Mouse (Mus musculus): ENCODE results near the gene Gpr61. TPM values are rescaled to one million over a fixed set of nuclear protein-coding genes. Genes with fewer than 3 reads are reported as not detected.
A peak's percentile ranks its signal among the peaks of the same experiment; 100 is the strongest.

The Gpr61 gene
- polyA plus RNA-seq, 1 experiment, result not detected

DNA sequence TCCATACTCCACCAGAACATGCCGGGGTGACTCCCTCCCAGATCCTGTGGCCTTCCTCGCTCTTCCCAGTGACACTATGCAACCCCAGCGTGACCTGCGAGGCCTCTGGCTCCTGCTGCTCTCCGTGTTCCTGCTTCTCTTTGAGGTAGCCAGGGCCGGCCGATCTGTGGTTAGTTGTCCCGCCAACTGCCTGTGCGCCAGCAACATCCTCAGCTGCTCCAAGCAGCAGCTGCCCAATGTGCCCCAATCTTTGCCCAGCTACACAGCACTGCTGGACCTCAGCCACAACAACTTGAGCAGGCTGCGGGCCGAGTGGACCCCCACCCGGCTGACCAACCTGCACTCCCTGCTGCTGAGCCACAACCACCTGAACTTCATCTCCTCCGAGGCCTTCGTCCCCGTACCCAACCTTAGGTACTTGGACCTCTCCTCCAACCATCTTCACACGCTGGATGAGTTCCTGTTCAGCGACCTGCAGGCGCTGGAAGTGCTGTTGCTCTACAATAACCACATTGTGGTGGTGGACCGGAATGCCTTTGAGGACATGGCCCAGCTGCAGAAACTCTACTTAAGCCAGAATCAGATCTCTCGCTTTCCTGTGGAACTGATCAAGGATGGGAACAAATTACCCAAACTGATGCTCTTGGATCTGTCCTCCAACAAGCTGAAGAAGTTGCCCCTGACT, 32.6 kb upstream of the Gpr61 start:
- DNase-seq, result no peak
- peaks cover 4% of the 10 kb centered on the region; the same call in 1 of the 2 replicates for H3K4me1 ChIP-seq (ENCODE audit: control insufficient read depth, insufficient read depth, low read length)
- WGBS, result 79% methylated on average over 20 of the region's 20 CpGs
- peak overlapping the region; percentile 71 for H3K4me3 ChIP-seq (ENCODE audit: insufficient read depth, low read depth, low read length)
- TF ChIP-seq POLR2A (IDR thresholded peaks at IDR 0.05; ENCODE audit: low read depth, low read length) (no peak), CTCF (conservative IDR thresholded peaks at IDR 0.05; ENCODE audit: insufficient read depth, insufficient read length, low read depth, low read length) (no peak)
- H3K36me3 ChIP-seq (ENCODE audit: control insufficient read depth, insufficient read depth, low read length), result no peaks in the 10 kb centered on the region
- H3K27me3 ChIP-seq (replicated peaks; ENCODE audit: control insufficient read depth, insufficient read depth, low read length), result no peaks in the 10 kb centered on the region
- H3K27ac ChIP-seq (ENCODE audit: insufficient read depth, low read depth, low read length), result no peak overlapping the region

DNA sequence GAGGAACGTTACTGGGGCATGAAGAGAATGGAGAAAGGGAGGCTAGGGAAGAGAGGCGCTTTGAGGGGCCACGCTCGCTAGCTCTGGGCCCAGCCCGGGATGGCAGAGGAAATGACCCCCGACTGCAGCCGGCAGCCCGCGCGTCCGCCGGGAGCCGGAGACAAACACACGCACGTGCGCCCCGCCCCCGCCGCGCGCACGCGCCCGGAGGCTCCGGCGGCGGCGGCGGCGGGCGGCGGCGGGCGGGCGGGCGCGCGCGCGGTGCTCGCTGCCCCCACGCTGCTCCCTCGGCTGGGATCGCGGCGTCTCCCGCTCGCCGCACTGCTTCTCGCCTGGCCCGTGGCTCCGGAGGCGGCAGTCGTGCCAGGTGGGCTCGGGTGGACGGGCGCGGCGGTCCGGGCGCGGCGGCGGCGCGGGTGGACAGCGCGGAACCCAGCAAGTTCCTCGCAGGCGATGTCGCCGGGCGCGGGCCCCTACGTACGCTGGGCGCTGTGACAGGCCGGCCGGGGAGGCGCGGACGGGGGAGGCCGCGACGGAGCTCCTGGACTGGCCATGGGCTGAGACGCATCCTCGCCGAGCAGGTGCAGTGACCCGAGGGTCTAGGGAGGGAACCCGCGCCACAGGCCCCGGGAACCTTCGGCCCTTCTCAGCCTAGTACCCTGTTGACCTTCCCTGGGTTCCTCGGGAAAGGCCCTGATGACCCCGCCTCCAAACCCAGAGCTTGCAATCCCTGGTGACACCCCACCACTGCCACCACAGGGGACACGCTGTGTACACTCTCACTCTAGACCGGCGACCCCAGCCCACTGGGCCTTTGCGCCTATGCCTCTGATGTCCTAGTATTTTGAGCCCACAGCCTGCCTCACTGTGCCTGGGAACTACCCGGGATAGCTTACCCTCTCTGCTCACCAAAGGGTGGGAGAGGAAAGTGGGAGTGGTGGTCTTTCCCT, 31.7 kb upstream of the Gpr61 start, which contains the start of gene Amigo1:
Gene Amigo1, plus strand, starts transcription at position 238 of the 950 bp plus-strand sequence.
- Histone ChIP-seq H3K4me3 (ENCODE audit: insufficient read depth, low read depth, low read length) (peak within 1 kb of the TSS; percentile 71), H3K27me3 (replicated peaks; ENCODE audit: control insufficient read depth, insufficient read depth, low read length) (no peaks in the 10 kb centered on the region), H3K36me3 (ENCODE audit: control insufficient read depth, insufficient read depth, low read length) (no peaks in the 10 kb centered on the region), H3K27ac (ENCODE audit: insufficient read depth, low read depth, low read length) (no peak within 1 kb of the TSS), H3K4me1 (ENCODE audit: control insufficient read depth, insufficient read depth, low read length) (peaks cover 4% of the 10 kb centered on the region; the same call in 1 of the 2 replicates)
- WGBS, result 8% methylated on average over 89 of the region's 100 CpGs
- TF ChIP-seq CTCF (conservative IDR thresholded peaks at IDR 0.05; ENCODE audit: insufficient read depth, insufficient read length, low read depth, low read length) (no peak), POLR2A (IDR thresholded peaks at IDR 0.05; ENCODE audit: low read depth, low read length) (no peak)
- peak; percentile 58 for DNase-seq

DNA sequence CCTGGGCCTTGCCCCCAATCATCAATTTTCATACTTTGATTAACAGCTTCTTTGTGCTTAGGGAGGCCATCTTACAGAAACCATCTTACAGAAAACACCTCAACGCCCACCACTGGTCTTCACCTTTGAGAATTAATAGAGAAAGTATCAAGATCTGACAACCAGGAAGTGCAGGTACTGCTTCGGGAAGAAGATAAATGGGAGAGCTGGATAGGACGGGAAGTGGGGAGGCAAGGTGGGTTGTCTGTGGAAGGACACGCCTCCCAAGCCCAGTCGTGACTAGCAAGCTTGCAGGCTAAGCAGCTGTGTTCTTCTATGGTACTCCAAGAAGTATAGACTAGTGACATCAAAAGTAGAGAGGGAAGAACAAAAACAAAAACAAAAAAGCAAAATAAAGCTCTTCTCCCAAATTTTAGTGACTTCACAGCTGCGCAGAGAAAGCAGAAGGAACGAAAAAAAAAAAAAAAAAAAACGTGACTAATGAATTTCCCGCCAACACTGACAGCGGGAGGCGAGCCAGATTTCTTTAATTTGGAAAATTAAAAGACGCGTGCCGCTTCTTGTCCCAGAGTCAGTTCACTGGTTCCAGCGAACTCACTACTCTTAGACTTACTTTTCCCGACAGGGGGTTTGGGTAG, 30.9 kb upstream of the Gpr61 start:
- Histone ChIP-seq H3K4me3 (ENCODE audit: insufficient read depth, low read depth, low read length) (peak overlapping the region; percentile 71), H3K27me3 (replicated peaks; ENCODE audit: control insufficient read depth, insufficient read depth, low read length) (no peaks in the 10 kb centered on the region), H3K36me3 (ENCODE audit: control insufficient read depth, insufficient read depth, low read length) (no peaks in the 10 kb centered on the region), H3K27ac (ENCODE audit: insufficient read depth, low read depth, low read length) (no peak overlapping the region), H3K4me1 (ENCODE audit: control insufficient read depth, insufficient read depth, low read length) (peaks cover 4% of the 10 kb centered on the region; the same call in 1 of the 2 replicates)
- WGBS, result 4% methylated on average over 16 of the region's 16 CpGs
- TF ChIP-seq POLR2A (IDR thresholded peaks at IDR 0.05; ENCODE audit: low read depth, low read length) (no peak), CTCF (conservative IDR thresholded peaks at IDR 0.05; ENCODE audit: insufficient read depth, insufficient read length, low read depth, low read length) (no peak)
- no peak for DNase-seq

- TF ChIP-seq CTCF (conservative IDR thresholded peaks at IDR 0.05; ENCODE audit: insufficient read depth, insufficient read length, low read depth, low read length) (no peak), POLR2A (IDR thresholded peaks at IDR 0.05; ENCODE audit: low read depth, low read length) (no peak)
- Histone ChIP-seq H3K27me3 (replicated peaks; ENCODE audit: control insufficient read depth, insufficient read depth, low read length) (no peaks in the 10 kb centered on the region), H3K4me3 (ENCODE audit: insufficient read depth, low read depth, low read length) (no peak overlapping the region), H3K27ac (ENCODE audit: insufficient read depth, low read depth, low read length) (no peak overlapping the region), H3K36me3 (ENCODE audit: control insufficient read depth, insufficient read depth, low read length) (no peaks in the 10 kb centered on the region), H3K4me1 (ENCODE audit: control insufficient read depth, insufficient read depth, low read length) (peaks cover 4% of the 10 kb centered on the region; the same call in 1 of the 2 replicates)
- DNase-seq, result no peak
- 78% methylated on average over 3 of the region's 3 CpGs for WGBS
Observed at GRCm38 (mm10) chr3:108184742-108185141, 30.1 kb upstream of the Gpr61 start.

GRCm38 (mm10) chr3:108180514-108180913, 25.8 kb upstream of the Gpr61 start:
- Histone ChIP-seq H3K4me3 (ENCODE audit: insufficient read depth, low read depth, low read length) (no peak overlapping the region), H3K36me3 (ENCODE audit: control insufficient read depth, insufficient read depth, low read length) (no peaks in the 10 kb centered on the region), H3K27me3 (replicated peaks; ENCODE audit: control insufficient read depth, insufficient read depth, low read length) (no peaks in the 10 kb centered on the region), H3K4me1 (ENCODE audit: control insufficient read depth, insufficient read depth, low read length) (peaks cover 1% of the 10 kb centered on the region; the same call in 1 of the 2 replicates), H3K27ac (ENCODE audit: insufficient read depth, low read depth, low read length) (no peak overlapping the region)
- 61% methylated on average over 2 of the region's 2 CpGs for WGBS
- no peak for DNase-seq
- TF ChIP-seq CTCF (conservative IDR thresholded peaks at IDR 0.05; ENCODE audit: insufficient read depth, insufficient read length, low read depth, low read length) (no peak), POLR2A (IDR thresholded peaks at IDR 0.05; ENCODE audit: low read depth, low read length) (no peak)

DNA sequence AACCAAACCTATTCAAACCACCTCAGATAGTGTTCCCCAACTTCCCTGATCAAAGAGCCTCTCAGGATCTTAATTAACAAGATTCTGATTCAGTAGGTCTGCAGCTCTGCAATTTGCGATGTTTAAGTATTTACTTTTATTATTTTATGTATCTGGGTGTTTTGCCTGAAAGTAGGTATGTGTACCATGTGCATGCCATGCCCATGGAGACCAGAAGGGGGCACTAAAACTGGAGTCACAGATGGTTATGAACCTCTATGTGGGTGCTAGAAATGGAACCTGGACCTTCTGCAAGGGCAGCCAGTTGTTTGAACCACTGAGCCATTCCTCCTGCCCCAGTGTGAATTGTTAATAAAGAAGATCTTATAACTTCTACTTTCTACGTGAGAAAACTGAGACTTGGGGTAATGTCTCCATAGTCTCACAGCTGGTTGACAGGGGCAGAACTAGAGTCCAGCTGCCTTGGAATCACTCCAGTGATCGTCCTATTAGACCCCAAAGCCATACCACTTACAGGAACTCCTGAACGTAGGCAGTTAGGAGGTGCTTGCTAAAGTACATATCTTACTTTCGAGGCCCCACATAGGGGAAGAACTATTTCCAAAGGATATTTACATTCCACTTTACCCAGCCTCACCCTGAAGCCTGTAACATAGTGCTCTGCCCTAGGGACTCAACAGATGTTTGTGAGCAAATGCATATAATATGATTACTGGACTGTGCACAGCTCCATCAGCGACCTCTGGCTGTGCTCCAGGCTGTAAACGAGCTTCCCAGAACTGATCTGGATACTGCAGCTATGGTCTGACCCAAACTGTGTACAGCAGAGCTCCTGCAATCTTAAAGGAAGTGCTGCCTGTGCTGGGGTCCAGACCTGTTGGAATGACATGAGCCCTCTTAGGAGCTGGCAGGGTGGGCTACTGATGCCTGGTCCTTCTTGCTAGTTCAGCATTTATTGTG, 24.4 kb upstream of the Gpr61 start:
- WGBS, result 64% methylated on average over 7 of the region's 7 CpGs
- Histone ChIP-seq H3K36me3 (ENCODE audit: control insufficient read depth, insufficient read depth, low read length) (no peaks in the 10 kb centered on the region), H3K4me1 (ENCODE audit: control insufficient read depth, insufficient read depth, low read length) (no peaks in the 10 kb centered on the region), H3K27me3 (replicated peaks; ENCODE audit: control insufficient read depth, insufficient read depth, low read length) (no peaks in the 10 kb centered on the region), H3K4me3 (ENCODE audit: insufficient read depth, low read depth, low read length) (no peak overlapping the region), H3K27ac (ENCODE audit: insufficient read depth, low read depth, low read length) (no peak overlapping the region)
- no peak for DNase-seq
- TF ChIP-seq CTCF (conservative IDR thresholded peaks at IDR 0.05; ENCODE audit: insufficient read depth, insufficient read length, low read depth, low read length), result no peak
- no peak for TF ChIP-seq POLR2A (IDR thresholded peaks at IDR 0.05; ENCODE audit: low read depth, low read length)

All from kidney, adult 2 months (tissue).